In the genomic region with DNA sequence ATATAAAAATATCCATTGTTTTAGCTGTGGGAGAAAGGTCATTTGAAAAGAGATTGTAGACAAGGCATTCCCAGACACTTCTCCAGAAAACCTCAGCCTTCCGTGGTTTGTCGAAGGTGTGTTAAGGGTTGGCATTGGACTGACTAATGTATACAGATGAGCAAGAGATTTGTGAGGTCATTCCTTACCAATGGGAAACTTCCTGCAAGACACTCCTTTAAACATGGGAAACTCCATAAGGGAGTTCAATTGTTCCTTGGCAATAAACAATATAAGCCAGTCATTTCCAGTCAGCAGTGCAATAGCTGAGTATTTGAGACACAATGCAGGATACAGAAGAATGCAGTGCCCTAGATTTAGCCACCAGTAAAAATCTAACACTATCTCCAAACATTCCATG, we compare ENCODE assay signal across 23 mouse cellular contexts. TPM values are rescaled to one million over a fixed set of nuclear protein-coding genes. Genes with fewer than 3 reads are reported as not detected.
DNase-seq lines count a peak whose midpoint lies in the region; ATAC-seq and TF ChIP-seq lines count a peak whose summit lies in the region.
"Had no signal": no experiment of that assay in that cellular context is flagged by ENCODE, and none has a peak within 500 bp of the region (broad histone marks: within the 10 kb centered on the region; RNA-seq: fewer than 3 reads in every experiment).

No protein-coding gene starts in this region.

- H3K27me3 ChIP-seq in heart, embryonic 13.5 days (replicated peaks): no peaks in the 10 kb centered on the region
- no peaks in the 10 kb centered on the region for H3K27me3 ChIP-seq in heart, postnatal 0 days (ENCODE audit: control insufficient read depth, insufficient read depth, low read length)
- H3K27me3 ChIP-seq: embryonic facial prominence, embryonic 12.5 days; forebrain, embryonic 13.5 days; forebrain, embryonic 15.5 days; Patski had no signal

- H3K9ac ChIP-seq in heart, embryonic 13.5 days: no peak overlapping the region
- H3K9ac ChIP-seq in heart, postnatal 0 days (replicated peaks; ENCODE audit: low read depth, low read length): 0 out of 2 replicates have a peak overlapping the region, but pooled peaks have one; percentile 8
- H3K9ac ChIP-seq: embryonic facial prominence, embryonic 12.5 days; forebrain, embryonic 13.5 days; forebrain, embryonic 15.5 days had no signal

- TF ChIP-seq EP300 in heart, postnatal 0 days (IDR thresholded peaks at IDR 0.05; ENCODE audit: low read depth): no peak

- H3K4me2 ChIP-seq in heart, embryonic 13.5 days: no peak overlapping the region
- no peak overlapping the region for H3K4me2 ChIP-seq in heart, postnatal 0 days (ENCODE audit: low read depth, low read length)
- H3K4me2 ChIP-seq: embryonic facial prominence, embryonic 12.5 days; forebrain, embryonic 13.5 days; forebrain, embryonic 15.5 days had no signal

- no peaks in the 10 kb centered on the region for H3K36me3 ChIP-seq in heart, embryonic 13.5 days
- H3K36me3 ChIP-seq in heart, postnatal 0 days (replicated peaks; ENCODE audit: control insufficient read depth, insufficient read depth, low read length): no peaks in the 10 kb centered on the region
- H3K36me3 ChIP-seq: embryonic facial prominence, embryonic 10.5 days; embryonic facial prominence, embryonic 12.5 days; forebrain, embryonic 15.5 days had no signal

- 69% methylated on average over 2 of the region's 2 CpGs for WGBS in heart, embryonic 13.5 days
- WGBS in heart, postnatal 0 days: 63% methylated on average over 2 of the region's 2 CpGs

- H3K27ac ChIP-seq in heart, embryonic 13.5 days (replicated peaks): peak overlapping the region; percentile 58; the same call in 1 of the 2 replicates
- no peak overlapping the region for H3K27ac ChIP-seq in heart, postnatal 0 days (ENCODE audit: low read depth)
- H3K27ac ChIP-seq: embryonic facial prominence, embryonic 10.5 days; embryonic facial prominence, embryonic 12.5 days; forebrain, embryonic 13.5 days; forebrain, embryonic 15.5 days had no signal

- no peaks in the 10 kb centered on the region for H3K9me3 ChIP-seq in heart, embryonic 13.5 days
- no peaks in the 10 kb centered on the region for H3K9me3 ChIP-seq in heart, postnatal 0 days (replicated peaks; ENCODE audit: control insufficient read depth, low read length)
- H3K9me3 ChIP-seq: embryonic facial prominence, embryonic 10.5 days; embryonic facial prominence, embryonic 12.5 days; forebrain, embryonic 13.5 days; forebrain, embryonic 15.5 days had no signal

- intact Hi-C loops in heart, postnatal 36 days (cut with DNase I): no loop called here

- DNase-seq in heart, postnatal 36 days: no peak
- no peak for DNase-seq in heart, postnatal 0 days (ENCODE audit: low spot score)
- no peak for DNase-seq in heart, adult 18-20 months
- peak; percentile 16 for DNase-seq in lung, postnatal 10 days
- DNase-seq in lung, postnatal 4 days: no peak
- peak; percentile 13 for DNase-seq in 3T3-L1 (ENCODE audit: low read depth, low spot score)
- DNase-seq in right cerebral cortex, postnatal 14 days: no peak
- DNase-seq: adrenal gland, adult 8-10 months; adrenal gland, postnatal 14 days; adrenal gland, postnatal 36 days; cerebellum, adult 11-12 months; cerebellum, adult 2 months; cerebellum, adult 9-10 months; cerebellum, postnatal 10 days; cerebellum, postnatal 25 days had no signal

- no peak overlapping the region for H3K4me3 ChIP-seq in heart, embryonic 13.5 days
- H3K4me3 ChIP-seq in heart, postnatal 0 days (ENCODE audit: low read depth, low read length): no peak overlapping the region
- H3K4me3 ChIP-seq: embryonic facial prominence, embryonic 10.5 days; embryonic facial prominence, embryonic 12.5 days; forebrain, embryonic 13.5 days; forebrain, embryonic 15.5 days had no signal

- peaks cover 16% of the 10 kb centered on the region for H3K4me1 ChIP-seq in heart, embryonic 13.5 days
- H3K4me1 ChIP-seq in heart, postnatal 0 days (ENCODE audit: control insufficient read depth, insufficient read depth): peaks cover 6% of the 10 kb centered on the region; the same call in 1 of the 2 replicates
- H3K4me1 ChIP-seq: embryonic facial prominence, embryonic 10.5 days; embryonic facial prominence, embryonic 12.5 days; forebrain, embryonic 13.5 days; forebrain, embryonic 15.5 days had no signal

- no peak for ATAC-seq in heart, embryonic 13.5 days (ENCODE audit: extremely low read depth, insufficient number of reproducible peaks, low FRiP score, low TSS enrichment)
- ATAC-seq in heart, postnatal 0 days (ENCODE audit: insufficient read depth, low read depth): no peak
- ATAC-seq: activated CD4-positive, CD25-positive, alpha-beta regulatory T cell, adult 4 months; forebrain, embryonic 13.5 days; forebrain, embryonic 15.5 days; Patski had no signal

- TF ChIP-seq CTCF in heart, postnatal 0 days (IDR thresholded peaks at IDR 0.05; ENCODE audit: low read depth): no peak

RNA-seq across cellular contexts. Expression of a gene that starts 11.2 kb away (rescaled TPM):
- 0.13 and 0.25 TPM in 2 replicates for polyA plus RNA-seq in heart, embryonic 13.5 days (2015; fragmentation: Nextera tagmentation; extraction: Ambion mirVana)
- total RNA-seq in heart, postnatal 36 days (2021): not detected
- total RNA-seq in heart, postnatal 0 days (2014; rRNA removed; ENCODE audit: low replicate concordance): not detected in 2 replicates
- 0.14 TPM in 1 of 2 replicates, not detected in the other for polyA plus RNA-seq in heart, postnatal 0 days (2015; fragmentation: Nextera tagmentation; extraction: Ambion mirVana)
- not detected for total RNA-seq in heart, adult 18-20 months (2021)
- total RNA-seq: adrenal gland, adult 18-20 months; adrenal gland, adult 8-10 months; adrenal gland, postnatal 14 days; adrenal gland, postnatal 36 days had no signal
- polyA plus RNA-seq: cerebellum, adult 2 months had no signal

RNA-seq across cellular contexts. Expression of a gene that starts 38.6 kb away (rescaled TPM):
- 7.4 and 8.1 TPM in 2 replicates for polyA plus RNA-seq in heart, embryonic 13.5 days (2015; fragmentation: Nextera tagmentation; extraction: Ambion mirVana)
- total RNA-seq in heart, postnatal 36 days (2021): 10 to 100 TPM; 83.7 to 93.5 TPM
- 65.1 and 71.3 TPM in 2 replicates for total RNA-seq in heart, postnatal 0 days (2014; rRNA removed; ENCODE audit: low replicate concordance)
- 11.0 and 12.1 TPM in 2 replicates for polyA plus RNA-seq in heart, postnatal 0 days (2015; fragmentation: Nextera tagmentation; extraction: Ambion mirVana)
- total RNA-seq in heart, adult 18-20 months (2021): 10 to 100 TPM; 76.3 to 86.9 TPM

RNA-seq across cellular contexts. Expression of a gene that starts 49.0 kb away (rescaled TPM):
- polyA plus RNA-seq in heart, embryonic 13.5 days (2015; fragmentation: Nextera tagmentation; extraction: Ambion mirVana): 64.0 and 67.5 TPM in 2 replicates
- 10 to 100 TPM; 56.2 to 56.9 TPM for total RNA-seq in heart, postnatal 36 days (2021)
- total RNA-seq in heart, postnatal 0 days (2014; rRNA removed; ENCODE audit: low replicate concordance): 40.5 and 62.6 TPM in 2 replicates
- 56.6 and 58.1 TPM in 2 replicates for polyA plus RNA-seq in heart, postnatal 0 days (2015; fragmentation: Nextera tagmentation; extraction: Ambion mirVana)
- 10 to 100 TPM; 48.6 to 50.3 TPM for total RNA-seq in heart, adult 18-20 months (2021)

Comparison
In these comparisons a context has a peak if more than half of its experiments do, and no peak if none do; other contexts are left out.
1. DNase-seq: peak in lung, postnatal 10 days (single experiment) and 3T3-L1 (single experiment); none in heart, postnatal 36 days (0 of 2), heart, postnatal 0 days (single experiment), heart, adult 18-20 months (0 of 2), lung, postnatal 4 days (0 of 2) and right cerebral cortex, postnatal 14 days (single experiment).